Mouse (Mus musculus): ENCODE measurements around the gene Kctd21. TPM values are rescaled to one million over a fixed set of nuclear protein-coding genes. Genes with fewer than 3 reads are reported as not detected.

Kctd21 gene
- polyA plus RNA-seq, 1 experiment from 2014 or later: 6.6 TPM

GRCm38 (mm10) chr7:97375906-97376305, 43.8 kb downstream of the Kctd21 start:
- Histone ChIP-seq H3K4me3 (ENCODE audit: low read depth, low read length) (no peak overlapping the region), H3K27me3 (ENCODE audit: control insufficient read depth, insufficient read depth, low read length) (no peaks in the 10 kb centered on the region), H3K4me2 (replicated peaks; ENCODE audit: low read depth, low read length) (no peak overlapping the region), H3K27ac (ENCODE audit: low read length) (no peak overlapping the region), H3K9me3 (ENCODE audit: control insufficient read depth, low read depth, low read length) (no peaks in the 10 kb centered on the region), H3K4me1 (ENCODE audit: control insufficient read depth, insufficient read depth, low read length) (peaks cover 5% of the 10 kb centered on the region; the same call in 1 of the 2 replicates), H3K36me3 (ENCODE audit: control insufficient read depth, insufficient read depth, low read length) (peaks cover 44% of the 10 kb centered on the region), H3K9ac (replicated peaks; ENCODE audit: low read depth, low read length) (no peak overlapping the region)
- 94% methylated on average over 2 of the region's 2 CpGs for WGBS
- ATAC-seq (ENCODE audit: insufficient number of reproducible peaks, insufficient read depth, low FRiP score, low read depth): no peak

DNA sequence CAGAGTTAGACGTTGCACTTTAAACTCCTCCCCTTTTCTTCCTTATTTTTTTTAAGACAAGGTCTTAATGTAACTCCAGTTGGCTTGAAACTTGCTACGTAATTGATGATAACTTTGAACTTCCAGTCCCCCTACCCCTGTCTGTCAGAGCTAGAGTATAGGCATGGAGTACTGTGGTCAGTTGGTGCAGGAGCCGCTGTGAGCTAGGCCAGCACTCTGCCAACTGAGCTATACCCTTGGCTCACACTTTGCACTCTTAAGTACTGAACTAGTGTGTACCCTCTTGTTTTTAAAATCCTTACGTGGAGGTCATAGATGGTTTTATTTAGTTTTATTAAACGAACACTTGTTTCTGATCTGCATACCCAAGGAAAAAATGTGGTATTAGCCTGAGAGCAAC, 47.2 kb downstream of the Kctd21 start:
- H3K9ac ChIP-seq (replicated peaks; ENCODE audit: low read depth, low read length): no peak overlapping the region
- WGBS: 90% methylated on average over 5 of the region's 5 CpGs
- no peaks in the 10 kb centered on the region for H3K9me3 ChIP-seq (ENCODE audit: control insufficient read depth, low read depth, low read length)
- H3K4me2 ChIP-seq (replicated peaks; ENCODE audit: low read depth, low read length): no peak overlapping the region
- ATAC-seq (ENCODE audit: insufficient number of reproducible peaks, insufficient read depth, low FRiP score, low read depth): no peak
- peaks cover 63% of the 10 kb centered on the region for H3K36me3 ChIP-seq (ENCODE audit: control insufficient read depth, insufficient read depth, low read length)
- H3K4me3 ChIP-seq (ENCODE audit: low read depth, low read length): no peak overlapping the region
- H3K4me1 ChIP-seq (ENCODE audit: control insufficient read depth, insufficient read depth, low read length): no peaks in the 10 kb centered on the region
- H3K27me3 ChIP-seq (ENCODE audit: control insufficient read depth, insufficient read depth, low read length): no peaks in the 10 kb centered on the region
- no peak overlapping the region for H3K27ac ChIP-seq (ENCODE audit: low read length)

DNA sequence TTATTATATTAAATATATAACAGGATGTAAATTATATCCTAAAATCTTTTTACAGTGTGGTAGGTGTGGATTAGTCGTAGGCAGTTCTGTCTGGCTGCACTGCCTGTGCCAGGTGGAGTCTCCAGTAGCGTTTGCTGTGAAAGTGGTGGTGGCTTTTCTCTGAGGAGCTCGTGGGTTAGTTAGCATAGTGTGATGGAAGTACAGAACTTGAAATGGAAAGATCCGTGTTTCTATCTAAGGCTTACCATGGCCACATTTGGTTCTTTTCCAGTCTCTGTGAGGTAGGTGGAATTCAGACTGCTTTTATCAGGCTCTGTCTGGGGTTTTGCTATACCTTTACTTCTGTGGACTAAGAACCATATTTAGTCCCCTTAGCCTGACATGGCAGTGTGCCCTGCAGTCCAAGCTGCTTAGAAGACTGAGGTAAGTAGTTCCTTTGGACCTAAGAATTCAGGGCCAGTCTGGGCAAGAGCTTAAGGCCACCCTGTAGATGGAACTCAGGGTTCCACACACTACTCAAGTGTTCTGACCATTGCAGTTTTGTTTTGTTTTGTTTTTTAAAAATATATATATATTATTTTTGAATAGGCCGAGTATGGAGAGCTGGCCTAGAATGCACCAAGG, 48.5 kb downstream of the Kctd21 start:
- Histone ChIP-seq H3K4me2 (replicated peaks; ENCODE audit: low read depth, low read length) (no peak overlapping the region), H3K36me3 (ENCODE audit: control insufficient read depth, insufficient read depth, low read length) (peaks cover 63% of the 10 kb centered on the region), H3K9me3 (ENCODE audit: control insufficient read depth, low read depth, low read length) (no peaks in the 10 kb centered on the region), H3K9ac (replicated peaks; ENCODE audit: low read depth, low read length) (no peak overlapping the region), H3K4me3 (ENCODE audit: low read depth, low read length) (no peak overlapping the region), H3K27ac (ENCODE audit: low read length) (no peak overlapping the region), H3K27me3 (ENCODE audit: control insufficient read depth, insufficient read depth, low read length) (no peaks in the 10 kb centered on the region), H3K4me1 (ENCODE audit: control insufficient read depth, insufficient read depth, low read length) (no peaks in the 10 kb centered on the region)
- WGBS: 93% methylated on average over 5 of the region's 5 CpGs
- no peak for ATAC-seq (ENCODE audit: insufficient number of reproducible peaks, insufficient read depth, low FRiP score, low read depth)

- ATAC-seq (ENCODE audit: insufficient number of reproducible peaks, insufficient read depth, low FRiP score, low read depth): no peak
- WGBS: 94% methylated on average over 8 of the region's 8 CpGs
- H3K4me2 ChIP-seq (replicated peaks; ENCODE audit: low read depth, low read length): no peak overlapping the region
- H3K9me3 ChIP-seq (ENCODE audit: control insufficient read depth, low read depth, low read length): no peaks in the 10 kb centered on the region
- H3K27me3 ChIP-seq (ENCODE audit: control insufficient read depth, insufficient read depth, low read length): no peaks in the 10 kb centered on the region
- no peak overlapping the region for H3K9ac ChIP-seq (replicated peaks; ENCODE audit: low read depth, low read length)
- no peak overlapping the region for H3K27ac ChIP-seq (ENCODE audit: low read length)
- H3K4me3 ChIP-seq (ENCODE audit: low read depth, low read length): no peak overlapping the region
- H3K4me1 ChIP-seq (ENCODE audit: control insufficient read depth, insufficient read depth, low read length): no peaks in the 10 kb centered on the region
- peaks cover 69% of the 10 kb centered on the region for H3K36me3 ChIP-seq (ENCODE audit: control insufficient read depth, insufficient read depth, low read length)
Observed at GRCm38 (mm10) chr7:97382661-97383060, 50.5 kb downstream of the Kctd21 start.

GRCm38 (mm10) chr7:97383496-97384132, 51.5 kb downstream of the Kctd21 start:
- ATAC-seq (ENCODE audit: insufficient number of reproducible peaks, insufficient read depth, low FRiP score, low read depth): no peak
- Histone ChIP-seq H3K4me2 (replicated peaks; ENCODE audit: low read depth, low read length) (no peak overlapping the region), H3K27me3 (ENCODE audit: control insufficient read depth, insufficient read depth, low read length) (no peaks in the 10 kb centered on the region), H3K9me3 (ENCODE audit: control insufficient read depth, low read depth, low read length) (no peaks in the 10 kb centered on the region), H3K36me3 (ENCODE audit: control insufficient read depth, insufficient read depth, low read length) (peaks cover 73% of the 10 kb centered on the region), H3K9ac (replicated peaks; ENCODE audit: low read depth, low read length) (no peak overlapping the region), H3K27ac (ENCODE audit: low read length) (no peak overlapping the region), H3K4me1 (ENCODE audit: control insufficient read depth, insufficient read depth, low read length) (no peaks in the 10 kb centered on the region), H3K4me3 (ENCODE audit: low read depth, low read length) (no peak overlapping the region)
- 91% methylated on average over 10 of the region's 10 CpGs for WGBS

GRCm38 (mm10) chr7:97386106-97386805, 54.1 kb downstream of the Kctd21 start:
- Histone ChIP-seq H3K9me3 (ENCODE audit: control insufficient read depth, low read depth, low read length) (no peaks in the 10 kb centered on the region), H3K27me3 (ENCODE audit: control insufficient read depth, insufficient read depth, low read length) (no peaks in the 10 kb centered on the region), H3K36me3 (ENCODE audit: control insufficient read depth, insufficient read depth, low read length) (peaks cover 70% of the 10 kb centered on the region), H3K27ac (ENCODE audit: low read length) (no peak overlapping the region), H3K4me2 (replicated peaks; ENCODE audit: low read depth, low read length) (no peak overlapping the region), H3K4me3 (ENCODE audit: low read depth, low read length) (no peak overlapping the region), H3K9ac (replicated peaks; ENCODE audit: low read depth, low read length) (no peak overlapping the region), H3K4me1 (ENCODE audit: control insufficient read depth, insufficient read depth, low read length) (no peaks in the 10 kb centered on the region)
- 87% methylated on average over 7 of the region's 7 CpGs for WGBS
- ATAC-seq (ENCODE audit: insufficient number of reproducible peaks, insufficient read depth, low FRiP score, low read depth): no peak

GRCm38 (mm10) chr7:97386806-97387370, 54.8 kb downstream of the Kctd21 start:
- ATAC-seq (ENCODE audit: insufficient number of reproducible peaks, insufficient read depth, low FRiP score, low read depth): no peak
- Histone ChIP-seq H3K27ac (ENCODE audit: low read length) (no peak overlapping the region), H3K4me3 (ENCODE audit: low read depth, low read length) (no peak overlapping the region), H3K9ac (replicated peaks; ENCODE audit: low read depth, low read length) (no peak overlapping the region), H3K4me2 (replicated peaks; ENCODE audit: low read depth, low read length) (no peak overlapping the region), H3K36me3 (ENCODE audit: control insufficient read depth, insufficient read depth, low read length) (peaks cover 72% of the 10 kb centered on the region), H3K27me3 (ENCODE audit: control insufficient read depth, insufficient read depth, low read length) (no peaks in the 10 kb centered on the region), H3K9me3 (ENCODE audit: control insufficient read depth, low read depth, low read length) (no peaks in the 10 kb centered on the region), H3K4me1 (ENCODE audit: control insufficient read depth, insufficient read depth, low read length) (no peaks in the 10 kb centered on the region)
- WGBS: 91% methylated on average over 5 of the region's 5 CpGs

GRCm38 (mm10) chr7:97387561-97388147, 55.5 kb downstream of the Kctd21 start:
- no peak overlapping the region for H3K27ac ChIP-seq (ENCODE audit: low read length)
- no peaks in the 10 kb centered on the region for H3K9me3 ChIP-seq (ENCODE audit: control insufficient read depth, low read depth, low read length)
- H3K4me2 ChIP-seq (replicated peaks; ENCODE audit: low read depth, low read length): no peak overlapping the region
- no peaks in the 10 kb centered on the region for H3K27me3 ChIP-seq (ENCODE audit: control insufficient read depth, insufficient read depth, low read length)
- H3K4me3 ChIP-seq (ENCODE audit: low read depth, low read length): no peak overlapping the region
- peaks cover 73% of the 10 kb centered on the region for H3K36me3 ChIP-seq (ENCODE audit: control insufficient read depth, insufficient read depth, low read length)
- WGBS: 93% methylated on average over 8 of the region's 8 CpGs
- no peak for ATAC-seq (ENCODE audit: insufficient number of reproducible peaks, insufficient read depth, low FRiP score, low read depth)
- H3K9ac ChIP-seq (replicated peaks; ENCODE audit: low read depth, low read length): no peak overlapping the region
- no peaks in the 10 kb centered on the region for H3K4me1 ChIP-seq (ENCODE audit: control insufficient read depth, insufficient read depth, low read length)
